Mouse (Mus musculus) kidney, postnatal 10 days (tissue): ENCODE data around the gene Pgghg.
"Not testable (repeated sequence)": the region's sequence is repeated elsewhere in the genome, so short reads cannot be mapped to it uniquely, and the experiment has no call there.

ENCODE experiments used
- DNase-seq: peaks from one replicate; pipeline ENCODE4 v3.0.0; 2021; ENCODE audit warnings: mixed read lengths

Gene Pgghg

GRCm38 (mm10) chr7:140955758-140956555 lies 14.8 kb downstream of the Pgghg start, which contains the start of the genes Gm45717 and Ifitm2:
Gm45717 (minus strand) TSS chr7:140955937.
Ifitm2 (minus strand) TSS chr7:140955987.
- peak; percentile 92 for DNase-seq

- no peak for DNase-seq
Measured at GRCm38 (mm10) chr7:140956556-140956869, 15.3 kb downstream of the Pgghg start.

DNA sequence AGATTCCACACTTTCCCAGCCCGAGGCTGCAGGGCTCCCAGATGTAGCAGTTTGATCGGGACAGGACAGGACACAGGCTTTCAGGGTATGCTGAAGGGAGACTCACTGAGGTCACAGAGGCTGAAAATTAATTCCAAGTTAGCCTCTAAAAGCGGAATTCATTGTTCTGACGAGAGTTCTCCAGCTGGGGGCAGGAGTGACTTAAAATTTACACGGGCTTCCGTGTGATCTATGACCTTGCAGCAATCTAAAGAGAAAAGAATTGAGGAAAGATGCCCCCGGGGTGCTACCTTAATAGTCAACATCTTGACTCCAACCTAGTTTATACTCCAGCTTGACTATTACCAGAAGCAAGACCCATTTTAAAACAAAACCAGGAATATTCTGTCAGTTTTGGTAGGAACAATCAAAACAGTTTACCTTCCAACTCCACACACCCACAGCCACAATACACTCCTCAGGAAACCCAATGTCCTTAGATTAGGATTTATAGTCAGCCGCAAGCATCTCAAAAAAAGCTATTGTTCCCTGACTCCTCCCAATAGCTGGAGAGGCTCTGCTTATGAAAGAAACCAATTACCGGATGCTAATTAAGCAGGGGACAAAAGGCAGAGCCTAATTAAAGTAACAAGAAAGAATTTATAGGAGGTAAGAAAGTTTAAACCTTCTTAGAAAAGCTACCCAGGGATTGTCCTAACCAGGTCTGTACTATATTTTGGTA lies 18.1 kb downstream of the Pgghg start:
- DNase-seq, result peak; percentile 81

GRCm38 (mm10) chr7:140960026-140960425 lies 18.8 kb downstream of the Pgghg start:
- no peak for DNase-seq

DNA sequence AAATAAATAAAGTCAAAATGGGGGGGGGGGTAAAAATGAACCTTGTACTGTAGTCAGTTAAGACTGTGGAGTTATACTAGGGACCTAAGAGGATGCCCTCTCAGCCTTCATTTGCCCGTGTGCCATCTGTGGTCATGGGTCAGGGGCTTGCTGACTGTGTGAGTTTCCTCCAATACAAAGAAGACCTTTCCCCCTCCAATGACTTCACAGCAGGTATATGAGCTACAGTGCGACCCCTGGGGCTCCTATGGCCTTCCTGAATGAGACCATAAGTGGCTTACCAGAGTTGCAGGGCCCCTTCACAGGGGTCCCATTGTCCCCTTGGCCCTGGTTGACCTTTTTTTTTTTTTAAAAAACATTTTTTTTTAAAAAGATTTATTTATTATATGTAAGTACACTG lies 20.2 kb downstream of the Pgghg start:
- no peak for DNase-seq

DNA sequence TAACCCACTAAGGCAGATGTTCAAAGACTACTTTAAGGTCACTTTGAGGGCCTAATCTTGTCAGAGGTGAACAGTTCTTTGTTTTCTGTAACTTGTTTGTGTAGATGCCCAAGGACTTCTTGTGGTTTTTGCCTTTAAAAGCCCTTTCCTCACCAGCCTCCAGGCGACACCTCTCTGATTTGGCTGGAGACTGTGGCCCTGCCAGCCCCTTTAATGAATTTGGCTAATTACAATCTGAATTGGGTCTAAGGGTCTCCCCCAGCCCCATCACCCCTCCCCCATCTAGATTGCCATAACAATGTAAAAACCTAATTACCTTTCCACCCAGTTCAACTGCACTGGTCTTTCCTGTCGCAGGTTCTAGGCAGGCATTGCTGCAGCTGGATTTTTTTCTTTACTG lies 21.5 kb downstream of the Pgghg start:
- DNase-seq, result no peak

- no peak for DNase-seq
Measured at GRCm38 (mm10) chr7:140966921-140967320, 25.7 kb downstream of the Pgghg start, which contains the start of gene Ifitm1. Ifitm1 (plus strand) TSS chr7:140967221.

- DNase-seq, result peak; percentile 39
Measured at GRCm38 (mm10) chr7:140967862-140968591, 26.8 kb downstream of the Pgghg start.

- not testable (repeated sequence) for DNase-seq
Measured at GRCm38 (mm10) chr7:140968710-140969109, 27.5 kb downstream of the Pgghg start.

DNA sequence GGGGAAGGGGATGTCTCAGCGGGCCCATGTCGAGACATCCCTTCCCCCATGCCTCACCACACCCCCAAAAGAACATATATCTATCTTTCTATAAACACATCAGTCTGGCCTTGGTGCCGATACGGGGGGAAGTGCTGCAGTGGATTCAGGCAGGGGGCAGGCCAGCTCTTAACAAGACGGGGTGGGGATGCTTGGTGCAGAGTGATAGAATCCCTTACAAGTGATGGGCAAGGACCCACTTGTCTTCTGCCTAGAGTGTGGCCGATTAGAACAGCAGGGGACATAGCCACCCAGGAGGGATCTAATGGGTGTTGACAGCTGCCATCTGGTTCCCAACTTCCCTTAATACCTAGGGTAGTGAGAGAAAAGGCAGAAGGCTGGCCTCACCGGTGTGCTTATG lies 29.7 kb downstream of the Pgghg start:
- DNase-seq, result peak; percentile 16

- peak; percentile 66 for DNase-seq
Measured at GRCm38 (mm10) chr7:140971479-140972171, 30.4 kb downstream of the Pgghg start.

GRCm38 (mm10) chr7:140973396-140974165 lies 32.4 kb downstream of the Pgghg start:
- DNase-seq, result peak; percentile 32

GRCm38 (mm10) chr7:140974940-140975339 lies 33.7 kb downstream of the Pgghg start:
- DNase-seq, result peak; percentile 15

GRCm38 (mm10) chr7:140975465-140975864 lies 34.3 kb downstream of the Pgghg start:
- DNase-seq, result no peak

DNA sequence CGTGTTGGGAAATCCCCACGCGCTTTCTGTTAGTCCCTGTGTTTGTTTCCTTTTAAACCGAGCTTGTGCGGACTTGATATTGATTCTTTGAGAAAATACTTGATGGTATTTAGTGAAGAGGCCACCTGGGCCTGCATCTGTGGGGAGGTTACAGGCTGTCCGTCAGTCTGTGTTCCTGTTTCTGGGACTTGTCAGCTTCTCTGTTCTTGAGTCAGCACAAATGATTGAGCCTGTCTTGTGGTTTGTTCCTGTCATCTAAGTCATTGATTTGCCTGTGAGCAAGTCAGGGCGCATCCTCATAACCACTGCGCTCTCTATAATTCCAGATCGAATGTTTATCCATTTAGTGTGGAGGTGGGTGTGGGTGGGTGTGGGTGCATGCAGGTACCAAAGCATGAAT lies 35.5 kb downstream of the Pgghg start:
- not testable (repeated sequence) for DNase-seq

GRCm38 (mm10) chr7:140981704-140982103 lies 40.5 kb downstream of the Pgghg start:
- no peak for DNase-seq

GRCm38 (mm10) chr7:140982971-140983370 lies 41.8 kb downstream of the Pgghg start:
- no peak for DNase-seq

DNA sequence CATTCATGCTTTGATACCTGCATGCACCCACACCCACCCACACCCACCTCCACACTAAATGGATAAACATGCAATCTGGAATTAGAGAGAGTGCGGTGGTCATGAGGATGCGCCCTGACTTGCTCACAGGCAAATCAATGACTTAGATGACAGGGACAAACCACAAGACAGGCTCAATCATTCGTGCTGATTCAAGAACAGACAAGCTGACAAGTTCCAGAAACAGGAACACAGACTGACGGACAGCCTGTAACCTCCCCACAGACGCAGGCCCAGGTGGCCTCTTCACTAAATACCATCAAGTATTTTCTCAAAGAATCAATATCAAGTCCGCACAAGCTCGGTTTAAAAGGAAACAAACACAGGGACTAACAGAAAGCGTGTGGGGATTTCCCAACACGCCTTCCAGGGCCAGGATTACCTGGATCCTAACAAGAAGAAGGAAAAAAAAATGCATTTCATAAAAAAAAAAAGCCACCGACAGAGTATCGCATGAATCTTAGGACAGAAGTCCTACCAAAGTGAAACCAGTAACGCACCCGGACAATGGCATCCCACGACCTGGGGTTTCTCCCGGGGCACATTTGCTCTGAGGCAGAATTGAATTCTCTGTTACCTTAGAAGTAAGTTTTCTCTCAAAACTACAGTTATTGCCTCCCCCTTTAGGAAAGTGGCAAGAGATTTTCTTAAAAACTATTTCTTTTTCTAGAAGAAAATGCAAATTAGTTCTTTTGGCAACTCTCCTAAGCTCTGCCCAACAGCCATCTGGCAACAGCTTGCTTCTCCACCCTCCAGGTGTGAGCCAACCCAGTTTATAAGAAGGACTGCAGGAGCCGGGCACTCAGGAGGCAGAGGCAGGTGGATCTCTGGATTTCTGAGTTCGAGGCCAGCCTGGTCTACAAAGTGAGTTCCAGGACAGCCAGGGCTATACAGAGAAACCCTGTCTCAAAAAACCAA lies 46.3 kb downstream of the Pgghg start:
- DNase-seq, result no peak

DNA sequence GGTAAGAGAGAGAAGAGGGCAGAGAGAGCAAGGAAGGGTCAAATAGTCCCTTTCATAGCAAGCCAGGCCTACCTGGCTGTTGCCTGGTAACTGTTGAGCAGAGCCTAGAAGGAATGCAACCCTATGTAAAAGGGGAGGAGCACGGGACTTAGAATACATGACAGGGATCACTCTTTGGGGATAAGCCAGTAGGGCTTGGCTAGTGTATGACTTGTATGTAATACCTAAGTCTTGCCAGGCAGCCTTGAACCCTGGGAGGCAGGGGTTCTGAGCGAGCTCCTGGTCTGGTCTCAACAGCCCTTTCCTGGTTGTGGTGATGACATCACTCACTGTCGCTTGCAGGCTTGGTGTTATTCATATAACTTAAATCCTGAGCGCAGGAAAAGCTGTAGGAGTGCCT lies 47.8 kb downstream of the Pgghg start:
- DNase-seq, result no peak

- no peak for DNase-seq
Measured at GRCm38 (mm10) chr7:140990185-140990584, 49.0 kb downstream of the Pgghg start.

GRCm38 (mm10) chr7:140990622-140991021 lies 49.4 kb downstream of the Pgghg start:
- DNase-seq, result no peak
